Mouse (Mus musculus): ENCODE data around the gene Atp6ap1l.

The Atp6ap1l gene

DNA sequence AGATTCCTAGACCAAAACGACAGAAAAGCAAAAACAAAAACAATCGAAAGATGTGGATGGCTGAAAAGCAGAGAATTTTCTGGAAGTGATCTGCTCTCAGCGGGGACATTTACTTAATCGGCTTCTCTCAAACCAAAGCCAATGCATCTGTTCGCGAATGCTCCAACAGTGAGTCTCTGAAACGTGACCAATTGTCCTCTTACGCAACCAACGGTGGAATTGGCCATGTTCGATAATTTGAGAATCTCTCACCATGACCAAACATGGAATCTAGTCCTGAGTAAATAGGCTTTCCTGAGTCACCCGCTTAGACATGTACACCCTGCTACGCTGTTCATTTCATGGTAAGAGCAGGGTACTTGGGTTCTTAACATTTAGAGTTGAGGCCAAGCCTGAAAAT is 8.3 kb downstream of the Atp6ap1l start:
- in situ Hi-C loops (cut with MboI; ENCODE audit: low pct_unique_long_range_greater_than_20kb in 1 of 2, low sequenced_read_pairs in 2 of 2, unreplicated experiment in 1 of 2): no loop called here

GRCm38 (mm10) chr13:90896098-90896497 is 9.1 kb downstream of the Atp6ap1l start:
- in situ Hi-C loops (cut with MboI; ENCODE audit: low pct_unique_long_range_greater_than_20kb in 1 of 2, low sequenced_read_pairs in 2 of 2, unreplicated experiment in 1 of 2): no loop called here

GRCm38 (mm10) chr13:90894819-90895218 is 10.3 kb downstream of the Atp6ap1l start:
- in situ Hi-C loops (cut with MboI; ENCODE audit: low pct_unique_long_range_greater_than_20kb in 1 of 2, low sequenced_read_pairs in 2 of 2, unreplicated experiment in 1 of 2): no loop called here

DNA sequence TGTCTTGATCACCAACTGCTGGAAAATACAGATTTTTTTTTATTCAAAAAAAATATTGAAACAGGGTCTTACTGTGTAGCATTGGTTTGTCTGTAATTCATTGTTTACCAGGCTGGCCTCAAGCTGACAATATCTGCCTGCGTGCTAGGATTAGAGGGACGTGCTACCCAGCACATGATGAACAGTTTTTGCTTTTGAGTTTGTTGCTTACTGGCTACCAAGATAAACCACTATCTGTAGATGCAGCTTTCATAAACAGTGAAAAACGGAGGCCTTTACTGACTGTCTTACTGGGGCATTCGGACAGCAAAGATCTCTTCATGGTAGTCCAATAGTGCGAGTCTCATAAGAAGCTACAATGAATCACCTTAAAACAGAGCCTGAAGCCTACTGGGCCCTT is 15.0 kb downstream of the Atp6ap1l start:
- in situ Hi-C loops (cut with MboI; ENCODE audit: low pct_unique_long_range_greater_than_20kb in 1 of 2, low sequenced_read_pairs in 2 of 2, unreplicated experiment in 1 of 2): no loop called here

DNA sequence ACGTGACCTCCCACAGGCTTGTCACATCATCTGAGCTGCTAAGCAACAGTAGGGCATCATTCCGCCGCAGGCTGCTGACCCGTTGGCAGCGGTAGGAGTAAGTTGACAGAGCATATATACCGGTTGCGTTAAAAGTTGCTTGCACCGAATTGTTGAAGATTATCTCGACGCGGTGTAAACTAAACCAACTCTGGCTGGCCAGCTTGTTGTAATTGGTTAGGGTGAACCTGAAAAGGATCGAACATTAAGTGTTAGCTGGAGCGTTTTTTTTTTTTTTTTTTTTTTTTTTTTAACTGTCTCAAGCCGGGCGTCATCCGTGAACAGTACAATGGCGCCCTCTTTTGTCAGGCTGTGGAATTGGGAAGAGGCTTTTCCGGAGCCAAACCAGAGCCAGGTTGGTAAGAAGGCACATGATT is 18.6 kb downstream of the Atp6ap1l start:
- in situ Hi-C loops (cut with MboI; ENCODE audit: low pct_unique_long_range_greater_than_20kb in 1 of 2, low sequenced_read_pairs in 2 of 2, unreplicated experiment in 1 of 2): no loop called here

DNA sequence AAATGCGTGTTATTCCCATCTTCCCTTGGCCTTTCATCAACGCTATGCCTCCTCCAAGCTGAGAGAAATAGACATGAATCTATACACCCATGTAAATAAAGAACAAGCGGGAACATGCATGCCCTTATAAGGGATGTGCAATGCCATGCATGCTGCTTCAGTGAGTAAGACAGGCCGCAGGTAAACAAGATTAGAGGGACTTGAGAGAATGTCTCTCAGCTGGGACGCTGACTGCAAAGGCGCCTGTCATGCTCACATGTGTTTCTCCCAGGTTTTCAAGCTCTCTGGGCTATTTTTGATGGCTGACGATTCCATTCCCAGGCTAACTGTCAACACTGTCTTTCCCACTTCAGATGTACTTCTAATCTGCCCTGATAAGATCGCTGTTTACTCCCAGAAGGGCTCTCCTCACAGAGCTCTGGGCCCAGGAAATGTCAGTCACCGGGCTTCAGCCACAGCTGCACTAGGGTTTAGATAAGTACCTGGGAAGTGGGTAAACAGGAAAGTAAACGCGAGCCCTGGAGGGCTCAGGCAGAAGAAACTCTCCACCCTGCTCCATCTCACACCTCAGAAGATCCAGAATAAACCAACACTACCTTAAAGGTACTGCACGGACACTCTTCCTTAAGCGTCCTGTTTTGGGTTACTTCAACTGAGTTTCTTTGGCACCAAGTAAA is 19.2 kb downstream of the Atp6ap1l start:
- in situ Hi-C loops (cut with MboI; ENCODE audit: low pct_unique_long_range_greater_than_20kb in 1 of 2, low sequenced_read_pairs in 2 of 2, unreplicated experiment in 1 of 2): no loop called here

DNA sequence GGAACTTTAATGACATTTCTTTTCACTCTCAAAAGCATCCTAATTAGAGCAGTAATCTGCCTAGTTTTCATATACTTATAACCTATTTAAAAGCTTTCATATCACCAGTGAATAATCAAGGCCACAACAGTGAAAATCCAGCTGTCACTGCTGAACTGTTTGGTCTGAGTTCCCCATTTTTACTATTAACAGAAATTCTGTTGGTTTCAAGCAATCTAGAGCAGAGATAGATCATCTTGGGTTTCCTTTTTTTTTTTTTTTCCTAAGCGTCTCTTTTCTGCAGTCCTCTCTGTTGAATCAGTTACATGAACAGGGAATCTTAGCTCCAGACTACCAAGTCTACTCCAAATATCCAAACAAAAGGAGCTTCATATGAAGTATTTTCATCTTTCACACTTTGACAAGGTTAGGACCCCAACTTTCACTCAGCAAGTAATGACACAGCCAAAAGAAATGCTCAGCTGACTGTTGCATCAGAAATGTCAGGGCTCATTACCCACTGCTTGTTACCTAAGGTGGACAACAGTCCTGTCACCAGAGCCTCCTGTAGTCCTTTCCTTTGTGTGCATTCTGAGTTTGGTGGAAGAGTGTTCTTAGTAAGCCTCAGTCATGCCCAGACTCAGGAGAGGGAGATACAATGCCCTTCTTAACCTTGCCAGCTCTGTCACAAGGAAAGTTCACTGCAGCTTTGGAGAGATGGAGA is 23.3 kb downstream of the Atp6ap1l start:
- in situ Hi-C loops (cut with MboI; ENCODE audit: low pct_unique_long_range_greater_than_20kb in 1 of 2, low sequenced_read_pairs in 2 of 2, unreplicated experiment in 1 of 2): no loop called here

DNA sequence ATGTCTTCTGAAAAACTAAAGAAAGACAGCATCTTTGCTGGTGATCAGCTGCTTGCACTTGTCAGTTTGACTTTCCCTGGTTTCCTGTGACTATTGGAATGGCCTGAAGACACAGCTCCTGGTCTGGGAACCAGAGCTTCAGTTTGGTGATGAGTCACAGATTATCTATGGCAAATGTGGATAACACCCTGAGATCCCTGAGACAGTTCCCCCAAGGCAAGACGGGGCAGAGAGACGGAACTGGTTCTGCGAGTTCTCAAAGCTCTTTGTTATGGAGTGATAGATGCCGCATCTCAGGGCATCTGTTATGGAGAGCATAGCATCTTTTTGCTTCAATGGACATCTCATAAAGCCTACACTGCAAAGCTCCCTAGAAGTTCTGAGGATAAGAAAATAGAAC is 33.6 kb downstream of the Atp6ap1l start:
- in situ Hi-C loops (cut with MboI; ENCODE audit: low pct_unique_long_range_greater_than_20kb in 1 of 2, low sequenced_read_pairs in 2 of 2, unreplicated experiment in 1 of 2): no loop called here

- in situ Hi-C loops (cut with MboI; ENCODE audit: low pct_unique_long_range_greater_than_20kb in 1 of 2, low sequenced_read_pairs in 2 of 2, unreplicated experiment in 1 of 2): no loop called here
These were observed 36.0 kb downstream of the Atp6ap1l start for GRCm38 (mm10) chr13:90869157-90869556.

- in situ Hi-C loops (cut with MboI; ENCODE audit: low pct_unique_long_range_greater_than_20kb in 1 of 2, low sequenced_read_pairs in 2 of 2, unreplicated experiment in 1 of 2): no loop called here
These were observed 43.0 kb downstream of the Atp6ap1l start for GRCm38 (mm10) chr13:90862138-90862537.

DNA sequence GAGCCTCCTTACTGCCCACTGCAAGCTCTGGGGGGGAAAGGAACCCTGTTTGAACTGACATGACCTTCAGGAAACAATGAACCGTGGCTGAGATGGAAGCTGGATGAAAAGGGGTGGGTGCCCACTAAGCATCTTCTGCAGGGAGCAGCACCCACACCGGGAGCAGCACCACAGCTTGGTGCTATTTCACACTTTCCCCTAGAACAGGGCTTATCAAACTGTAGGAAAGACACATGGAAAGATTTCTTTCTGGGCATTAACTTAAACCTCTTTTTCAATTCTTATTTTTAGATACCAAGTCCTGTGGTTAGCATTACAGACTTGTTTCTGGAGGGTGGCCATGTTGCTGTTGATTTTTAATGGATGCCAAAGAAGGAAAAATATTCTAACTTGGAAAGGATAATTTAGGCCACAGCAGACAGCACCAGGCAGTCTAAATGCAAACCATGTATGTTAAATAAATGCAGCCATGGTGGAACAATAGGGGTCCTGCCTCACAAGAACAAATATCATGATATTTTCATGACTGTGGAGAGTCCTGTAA is 44.2 kb downstream of the Atp6ap1l start:
- in situ Hi-C loops (cut with MboI; ENCODE audit: low pct_unique_long_range_greater_than_20kb in 1 of 2, low sequenced_read_pairs in 2 of 2, unreplicated experiment in 1 of 2): no loop called here

DNA sequence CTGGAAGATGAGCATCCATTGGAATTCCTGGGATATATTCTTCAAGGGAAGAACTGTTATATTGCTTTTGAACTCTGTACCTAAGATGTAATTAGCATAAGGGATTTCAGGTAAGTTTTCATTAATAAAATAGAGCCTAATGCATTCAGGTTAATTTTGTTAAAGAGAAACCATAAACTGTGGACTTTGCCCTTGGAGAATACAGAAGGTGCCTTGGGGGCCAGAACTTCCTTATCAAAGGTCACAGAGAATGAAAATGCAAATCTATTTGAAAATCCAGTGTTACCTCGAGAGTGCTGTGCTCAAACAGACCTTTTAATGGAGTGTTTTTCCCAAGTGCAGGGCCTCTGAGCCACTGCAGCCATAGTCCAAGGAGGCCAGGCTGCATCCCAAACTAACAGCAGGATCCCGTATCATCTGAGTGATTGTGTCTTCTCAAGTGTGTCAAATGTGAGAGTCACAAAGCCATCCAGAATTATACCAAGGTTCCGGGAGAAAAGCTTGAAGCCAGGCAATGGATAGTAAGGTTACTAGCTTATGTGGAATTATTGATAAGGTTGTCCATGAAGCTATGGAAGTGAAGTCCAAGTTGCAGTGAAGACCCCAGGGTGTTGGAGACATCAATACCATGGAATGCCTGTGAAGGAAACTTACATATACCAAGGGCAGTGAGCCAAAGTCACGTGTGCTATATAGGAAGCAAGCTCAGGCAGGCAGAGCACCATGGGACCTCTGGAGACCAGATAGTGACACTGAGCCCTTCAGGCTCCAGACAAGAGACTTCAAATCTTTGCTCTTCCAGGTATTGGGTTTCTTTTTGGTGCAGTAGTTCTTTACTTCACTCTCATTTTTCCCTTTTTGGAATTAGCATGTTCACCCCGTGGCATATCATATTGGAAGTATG is 52.2 kb downstream of the Atp6ap1l start:
- in situ Hi-C loops (cut with MboI; ENCODE audit: low pct_unique_long_range_greater_than_20kb in 1 of 2, low sequenced_read_pairs in 2 of 2, unreplicated experiment in 1 of 2): no loop called here

DNA sequence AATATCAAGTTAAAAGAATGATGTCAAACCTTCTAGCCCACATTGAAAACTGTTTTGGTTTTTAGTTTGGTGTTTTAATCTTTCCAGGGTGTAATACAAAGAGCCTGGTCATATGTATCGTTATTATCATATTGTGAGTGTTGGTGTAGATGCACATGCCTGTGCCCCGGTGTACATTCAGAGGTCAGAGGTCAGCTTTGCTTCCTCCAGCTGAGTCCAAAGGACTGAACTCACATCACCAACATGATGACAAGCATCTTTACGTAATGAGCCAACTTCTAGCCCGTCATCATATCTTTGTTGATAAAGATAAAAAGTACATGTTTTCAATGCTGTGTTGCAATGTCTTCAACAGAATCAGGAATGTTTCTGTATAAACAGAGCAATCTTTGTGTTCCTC is 53.4 kb downstream of the Atp6ap1l start:
- in situ Hi-C loops (cut with MboI; ENCODE audit: low pct_unique_long_range_greater_than_20kb in 1 of 2, low sequenced_read_pairs in 2 of 2, unreplicated experiment in 1 of 2): no loop called here

GRCm38 (mm10) chr13:90844191-90844590 is 61.0 kb downstream of the Atp6ap1l start:
- in situ Hi-C loops (cut with MboI; ENCODE audit: low pct_unique_long_range_greater_than_20kb in 1 of 2, low sequenced_read_pairs in 2 of 2, unreplicated experiment in 1 of 2): loop anchor here in 1 of 2 experiments (25.0 kb wide), 1 partner anchor 1057 kb away; no protein-coding TSS in a partner anchor

DNA sequence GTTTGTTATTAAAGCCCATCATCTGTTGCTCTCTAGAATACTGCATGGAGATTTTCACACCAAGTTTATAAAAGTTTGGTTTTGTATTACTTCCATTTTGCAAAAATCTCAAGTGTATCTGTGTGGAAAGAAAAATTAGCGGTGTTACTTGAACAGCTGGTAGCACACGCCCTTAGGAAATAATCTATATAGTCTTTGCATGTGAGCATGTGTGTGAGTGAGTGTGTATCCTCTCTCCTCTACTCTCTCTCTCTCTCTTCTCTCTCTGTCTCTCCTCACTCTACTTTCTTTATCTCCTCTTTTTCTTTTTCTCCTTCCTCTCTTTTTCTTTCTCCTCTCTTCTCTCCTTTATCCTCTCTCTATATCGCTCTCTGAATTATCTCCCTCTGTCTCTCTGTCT is 61.7 kb downstream of the Atp6ap1l start:
- in situ Hi-C loops (cut with MboI; ENCODE audit: low pct_unique_long_range_greater_than_20kb in 1 of 2, low sequenced_read_pairs in 2 of 2, unreplicated experiment in 1 of 2): loop anchor here in 1 of 2 experiments (25.0 kb wide), 1 partner anchor 1056 kb away; no protein-coding TSS in a partner anchor

- in situ Hi-C loops (cut with MboI; ENCODE audit: low pct_unique_long_range_greater_than_20kb in 1 of 2, low sequenced_read_pairs in 2 of 2, unreplicated experiment in 1 of 2): loop anchor here in 1 of 2 experiments (25.0 kb wide), 1 partner anchor 1054 kb away; no protein-coding TSS in a partner anchor
These were observed 64.0 kb downstream of the Atp6ap1l start for GRCm38 (mm10) chr13:90841213-90841553.

GRCm38 (mm10) chr13:90840530-90841212 is 64.5 kb downstream of the Atp6ap1l start:
- in situ Hi-C loops (cut with MboI; ENCODE audit: low pct_unique_long_range_greater_than_20kb in 1 of 2, low sequenced_read_pairs in 2 of 2, unreplicated experiment in 1 of 2): loop anchor here in 1 of 2 experiments (25.0 kb wide), 1 partner anchor 1053 kb away; no protein-coding TSS in a partner anchor

- in situ Hi-C loops (cut with MboI; ENCODE audit: low pct_unique_long_range_greater_than_20kb in 1 of 2, low sequenced_read_pairs in 2 of 2, unreplicated experiment in 1 of 2): loop anchor here in 1 of 2 experiments (25.0 kb wide), 1 partner anchor 1046 kb away; no protein-coding TSS in a partner anchor
These were observed 71.4 kb downstream of the Atp6ap1l start for GRCm38 (mm10) chr13:90833641-90834207.
